Mouse (Mus musculus) liver, postnatal 0 days (tissue): ENCODE results near the gene Nudt13. TPM values are rescaled to one million over a fixed set of nuclear protein-coding genes. Genes with fewer than 3 reads are reported as not detected.

ENCODE experiments used
- ATAC-seq: fragments of 200-750 bp; cut with Nextera tagmentation; 2 replicates; pipeline ENCODE4 v1.8.0; 2017; ENCODE audit warnings: mild to moderate bottlenecking, moderate library complexity
- DNase-seq: peaks from one replicate; pipeline ENCODE4 v3.0.0-alpha.2; 2016
- H3K27ac ChIP-seq: fragments of 300-500 bp; sonication (generic); 2 replicates; pipeline ENCODE4 v1.5.1; 2014; ENCODE audit warnings: antibody characterized with exemption, moderate library complexity, mild to moderate bottlenecking, low read depth
- H3K27me3 ChIP-seq: fragments of 300-500 bp; sonication (generic); 2 replicates; pipeline ENCODE4 v1.6.1; 2014; ENCODE audit warnings: low read length, control low read depth, mixed read lengths; ENCODE audit not compliant: insufficient read depth
- H3K36me3 ChIP-seq: fragments of 300-500 bp; sonication (generic); replicated peaks from 2 replicates; pipeline ENCODE4 v1.6.1; 2014; ENCODE audit warnings: mild to moderate bottlenecking, control low read depth, low read length, moderate library complexity, mixed read lengths; ENCODE audit not compliant: insufficient read depth
- H3K4me1 ChIP-seq: fragments of 300-500 bp; sonication (generic); 2 replicates; pipeline ENCODE4 v1.6.1; 2014; ENCODE audit warnings: antibody characterized with exemption, mild to moderate bottlenecking, control low read depth; ENCODE audit not compliant: insufficient read depth
- H3K4me2 ChIP-seq: fragments of 300-500 bp; sonication (generic); 2 replicates; pipeline ENCODE4 v1.6.1; 2014; ENCODE audit warnings: low read depth, mild to moderate bottlenecking, low read length, moderate library complexity, mixed read lengths
- H3K4me3 ChIP-seq: fragments of 300-500 bp; sonication (generic); 2 replicates; pipeline ENCODE4 v1.5.1; 2014; ENCODE audit warnings: low read depth, low read length
- H3K9ac ChIP-seq: fragments of 300-500 bp; sonication (generic); replicated peaks from 2 replicates; pipeline ENCODE4 v1.6.1; 2014; ENCODE audit warnings: mild to moderate bottlenecking, moderate library complexity
- H3K9me3 ChIP-seq: fragments of 300-500 bp; sonication (generic); 2 replicates; pipeline ENCODE4 v1.6.1; 2016; ENCODE audit warnings: mild to moderate bottlenecking, control low read depth, low read length, mixed read lengths
- CTCF ChIP-seq: sonication (generic); IDR thresholded peaks from 2 replicates; pipeline ENCODE4 v1.5.1; 2016; ENCODE audit warnings: antibody characterized with exemption, low read depth
- EP300 ChIP-seq: IDR thresholded peaks from 2 replicates; pipeline ENCODE4 v1.6.1; 2016; ENCODE audit warnings: antibody characterized with exemption, low read depth, mild to moderate bottlenecking
- WGBS: fragments of 180-500 bp; shearing (Covaris S2); extraction: QIAGEN DNeasy Blood & Tissue Kit; methylation state at CpG from one replicate; pipeline ENCODE4 v1.1.7; 2014; ENCODE audit not compliant: insufficient replicate concordance; 5-methylcytosine and 5-hydroxymethylcytosine counted together
- polyA plus RNA-seq: library from polyadenylated mRNA; unstranded; fragments of >200 nt; fragmentation: Nextera tagmentation; extraction: Ambion mirVana; gene quantifications from 2 replicates; pipeline ENCODE4 v1.2.1, GENCODE M21; 2015

Nudt13 gene
- polyA plus RNA-seq, 1 experiment from 2014 or later, result 5.5 TPM

GRCm38 (mm10) chr14:20258185-20259113, 36.0 kb upstream of the Nudt13 start:
- Histone ChIP-seq H3K4me3 (no peak overlapping the region), H3K4me2 (no peak overlapping the region), H3K9me3 (no peaks in the 10 kb centered on the region), H3K9ac (no peak overlapping the region), H3K36me3 (no peaks in the 10 kb centered on the region), H3K27me3 (no peaks in the 10 kb centered on the region), H3K27ac (no peak overlapping the region), H3K4me1 (no peaks in the 10 kb centered on the region)
- 47% methylated on average over 8 of the region's 8 CpGs for WGBS
- DNase-seq (peak; percentile 85), ATAC-seq (peak; percentile 64)
- no peak for TF ChIP-seq EP300
- peak; percentile 93 for TF ChIP-seq CTCF

- Histone ChIP-seq H3K9ac (no peak overlapping the region), H3K9me3 (no peaks in the 10 kb centered on the region), H3K4me3 (no peak overlapping the region), H3K4me2 (no peak overlapping the region), H3K27me3 (no peaks in the 10 kb centered on the region), H3K36me3 (no peaks in the 10 kb centered on the region), H3K4me1 (no peaks in the 10 kb centered on the region), H3K27ac (no peak overlapping the region)
- TF ChIP-seq EP300 (no peak), CTCF (no peak)
- 62% methylated on average over 2 of the region's 4 CpGs for WGBS
- DNase-seq (no peak), ATAC-seq (no peak)
Observed at GRCm38 (mm10) chr14:20262346-20262745, 32.2 kb upstream of the Nudt13 start.

GRCm38 (mm10) chr14:20268421-20268820, 26.1 kb upstream of the Nudt13 start:
- WGBS, result 60% methylated on average over 6 of the region's 6 CpGs

GRCm38 (mm10) chr14:20269082-20269809, 25.3 kb upstream of the Nudt13 start, which contains the start of gene Kcnk16:
Kcnk16 (minus strand) TSS chr14:20269199.
- WGBS, result 53% methylated on average over 6 of the region's 6 CpGs
- peak; percentile 36; the same call in 1 of the 2 replicates for ATAC-seq
- H3K4me2 ChIP-seq, result peak within 1 kb of the TSS; percentile 15; the same call in 1 of the 2 replicates
- no peaks in the 10 kb centered on the region for H3K9me3 ChIP-seq
- H3K27me3 ChIP-seq, result no peaks in the 10 kb centered on the region
- no peak within 1 kb of the TSS for H3K27ac ChIP-seq
- TF ChIP-seq EP300 (no peak), CTCF (no peak)
- H3K9ac ChIP-seq, result no peak within 1 kb of the TSS
- 0 out of 2 replicates have a peak, but pooled peaks cover 2% of the 10 kb centered on the region for H3K4me1 ChIP-seq
- no peaks in the 10 kb centered on the region for H3K36me3 ChIP-seq
- no peak within 1 kb of the TSS for H3K4me3 ChIP-seq
- DNase-seq, result no peak

More at GRCm38 (mm10) chr14:20268421-20268820, 26.1 kb upstream of the Nudt13 start:
- H3K27ac ChIP-seq, result no peak overlapping the region
- DNase-seq (no peak), ATAC-seq (no peak)
- H3K4me1 ChIP-seq, result 0 out of 2 replicates have a peak, but pooled peaks cover 2% of the 10 kb centered on the region
- H3K27me3 ChIP-seq, result no peaks in the 10 kb centered on the region
- H3K9me3 ChIP-seq, result no peaks in the 10 kb centered on the region
- H3K36me3 ChIP-seq, result no peaks in the 10 kb centered on the region
- H3K4me3 ChIP-seq, result no peak overlapping the region
- H3K9ac ChIP-seq, result no peak overlapping the region
- TF ChIP-seq CTCF (no peak), EP300 (no peak)
- no peak overlapping the region for H3K4me2 ChIP-seq

GRCm38 (mm10) chr14:20291391-20291790, 3.1 kb upstream of the Nudt13 start:
- H3K4me3 ChIP-seq, result no peak overlapping the region
- no peak for TF ChIP-seq EP300
- H3K27ac ChIP-seq, result no peak overlapping the region
- ATAC-seq, result no peak
- no peak for DNase-seq
- no peaks in the 10 kb centered on the region for H3K27me3 ChIP-seq
- H3K4me1 ChIP-seq, result peaks cover 8% of the 10 kb centered on the region; the same call in 1 of the 2 replicates
- no peak overlapping the region for H3K9ac ChIP-seq
- WGBS, result 54% methylated on average over 4 of the region's 4 CpGs
- H3K9me3 ChIP-seq, result no peaks in the 10 kb centered on the region
- no peak overlapping the region for H3K4me2 ChIP-seq
- no peaks in the 10 kb centered on the region for H3K36me3 ChIP-seq

- no peak for DNase-seq
- ATAC-seq, result no peak
- Histone ChIP-seq H3K9ac (peak overlapping the region; percentile 53), H3K4me3 (peak overlapping the region; percentile 73), H3K27ac (no peak overlapping the region), H3K27me3 (no peaks in the 10 kb centered on the region), H3K36me3 (no peaks in the 10 kb centered on the region), H3K4me2 (peak overlapping the region; percentile 69), H3K4me1 (peaks cover 8% of the 10 kb centered on the region; the same call in 1 of the 2 replicates), H3K9me3 (no peaks in the 10 kb centered on the region)
- 38% methylated on average over 8 of the region's 8 CpGs for WGBS
- no peak for TF ChIP-seq CTCF
- no peak for TF ChIP-seq EP300
Observed at GRCm38 (mm10) chr14:20294947-20295346, 450 bp downstream of the Nudt13 start.
